Mouse (Mus musculus) skeletal muscle tissue, adult 2 months (tissue): ENCODE data around the gene Sept8.

ENCODE experiments used
- DNase-seq: peaks from one replicate; pipeline ENCODE4 v3.0.0-alpha.2; 2012; ENCODE audit warnings: low read depth, low spot score

Sept8 gene

DNA sequence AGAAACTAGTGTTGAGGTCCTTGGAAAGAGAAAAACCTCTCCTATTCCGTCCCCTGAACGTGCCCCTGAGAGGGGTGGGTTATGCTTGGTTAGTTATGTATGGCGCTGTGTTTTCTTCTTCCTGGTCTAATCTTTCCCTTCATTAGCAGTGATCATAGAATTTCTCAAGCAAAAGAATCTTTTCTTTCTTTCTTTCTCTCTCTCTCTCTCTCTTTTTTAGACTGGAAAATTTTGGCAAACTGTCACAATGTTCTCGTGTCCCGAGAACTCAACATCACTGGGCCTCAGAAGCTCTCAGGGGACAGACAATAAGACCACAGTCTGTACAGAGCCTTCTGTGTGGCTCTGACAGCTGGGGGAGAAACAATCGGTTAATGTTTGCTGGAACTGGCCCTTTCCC is 23.6 kb upstream of the Sept8 start:
- DNase-seq = peak; percentile 34

DNA sequence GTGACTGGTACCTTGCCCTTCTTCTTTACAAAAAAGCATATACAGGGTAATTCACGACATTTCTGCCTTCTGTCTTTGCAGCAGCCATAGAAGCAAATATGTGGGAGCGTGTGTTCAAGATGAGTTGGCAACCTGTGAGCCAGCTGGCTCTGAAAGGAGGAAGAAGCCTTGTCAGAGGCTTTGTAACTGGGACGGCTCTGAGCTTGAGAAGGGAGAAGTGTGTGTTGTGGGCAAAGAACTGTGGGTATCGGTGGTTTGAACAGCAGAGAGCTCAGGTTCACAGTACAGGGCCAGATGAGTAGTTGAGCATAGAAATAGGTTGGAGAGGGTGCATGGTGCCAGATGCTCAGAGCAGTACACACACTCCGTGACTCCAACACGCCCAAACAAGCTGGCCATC is 22.1 kb upstream of the Sept8 start:
- DNase-seq = no peak

DNA sequence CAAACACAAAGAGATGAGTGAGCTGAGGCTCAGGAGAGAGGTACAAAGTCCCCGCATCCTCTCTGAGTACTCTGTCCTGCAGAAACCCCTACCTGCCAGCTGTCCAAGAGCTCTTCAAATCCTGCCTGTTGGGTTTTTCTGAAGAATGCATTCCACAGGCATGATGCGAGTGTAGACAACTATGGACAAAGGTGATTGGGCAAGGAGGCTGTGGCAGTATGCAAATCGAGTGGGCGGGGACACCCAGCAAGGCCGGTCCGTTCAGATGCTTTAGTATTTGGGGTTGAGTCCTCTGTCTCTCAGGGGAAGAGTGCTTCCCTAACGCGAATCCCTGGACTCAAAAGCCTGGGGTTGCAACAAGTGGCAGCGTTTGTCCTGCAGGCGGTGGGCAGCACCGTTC is 18.5 kb upstream of the Sept8 start:
- no peak for DNase-seq

DNA sequence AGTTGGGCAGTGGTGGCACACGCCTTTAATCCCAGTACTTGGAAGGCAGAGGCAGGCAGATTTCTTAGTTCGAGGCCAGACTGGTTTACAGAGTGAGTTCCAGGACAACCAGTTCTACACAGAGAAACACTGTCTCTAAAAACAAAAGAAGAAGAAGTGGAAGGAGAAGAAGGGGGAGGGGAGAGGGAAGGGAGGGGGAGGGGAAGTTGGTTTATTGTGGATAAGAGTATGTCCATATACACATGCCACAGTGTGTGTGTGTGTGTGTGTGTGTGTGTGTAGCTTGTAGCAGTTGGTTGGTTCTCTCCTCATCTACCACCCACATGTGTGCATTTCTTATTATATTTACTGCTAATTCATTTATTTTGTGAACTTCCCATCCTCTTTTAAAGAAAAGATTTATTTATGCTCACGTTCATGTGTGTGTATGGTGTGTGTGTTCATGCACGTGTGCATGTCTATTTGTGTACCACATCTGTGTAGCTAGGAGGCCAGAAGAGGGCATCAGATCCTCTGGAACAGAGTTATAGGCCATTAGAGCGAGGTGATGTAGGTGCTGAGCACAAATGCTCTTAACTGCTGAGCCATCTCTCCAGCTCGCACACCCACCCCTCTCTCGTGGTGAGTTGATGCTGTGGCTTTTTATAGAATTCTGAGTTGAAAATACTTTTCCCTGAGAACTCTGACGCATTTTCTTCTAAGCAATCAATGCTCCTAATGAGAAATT is 16.9 kb upstream of the Sept8 start:
- no peak for DNase-seq

DNA sequence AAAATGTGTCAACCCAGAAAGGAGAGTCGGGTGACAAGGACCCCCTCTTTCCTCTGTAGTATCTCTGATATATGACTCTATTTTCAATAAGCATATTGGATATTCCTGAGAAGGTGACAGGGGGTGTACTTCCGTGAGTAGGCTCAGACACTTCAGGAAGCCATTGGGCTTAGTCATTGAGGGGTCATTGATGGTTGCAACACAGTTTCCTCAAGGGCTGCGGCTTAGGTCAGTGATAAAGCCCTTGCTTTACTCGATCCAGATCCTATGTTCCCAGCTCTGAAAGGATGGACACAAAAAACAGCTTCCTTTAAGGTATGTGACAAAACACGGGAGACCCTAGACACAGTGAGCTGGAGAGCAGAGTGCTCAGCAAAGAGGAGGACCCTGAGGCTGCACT is 15.3 kb upstream of the Sept8 start:
- no peak for DNase-seq

DNA sequence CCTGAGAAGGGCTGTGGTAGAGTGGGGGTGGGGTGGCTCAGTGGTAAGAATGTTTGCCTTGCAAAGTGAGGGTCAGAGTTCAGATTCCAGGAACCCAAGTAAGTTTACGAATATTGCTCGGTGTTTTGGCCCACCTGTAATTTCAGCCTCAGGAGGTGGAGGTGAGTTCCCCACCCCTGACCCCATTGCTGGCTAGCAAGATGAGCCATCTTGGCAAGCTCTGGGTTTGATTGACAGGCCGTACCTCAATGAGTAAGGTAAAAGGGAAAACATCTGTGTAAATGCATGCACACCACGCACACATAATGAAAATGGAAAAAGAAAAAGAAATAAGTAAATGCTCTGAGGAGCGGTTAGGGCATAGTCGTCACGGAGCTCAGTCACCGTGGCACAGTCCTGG is 14.7 kb upstream of the Sept8 start:
- no peak for DNase-seq

DNA sequence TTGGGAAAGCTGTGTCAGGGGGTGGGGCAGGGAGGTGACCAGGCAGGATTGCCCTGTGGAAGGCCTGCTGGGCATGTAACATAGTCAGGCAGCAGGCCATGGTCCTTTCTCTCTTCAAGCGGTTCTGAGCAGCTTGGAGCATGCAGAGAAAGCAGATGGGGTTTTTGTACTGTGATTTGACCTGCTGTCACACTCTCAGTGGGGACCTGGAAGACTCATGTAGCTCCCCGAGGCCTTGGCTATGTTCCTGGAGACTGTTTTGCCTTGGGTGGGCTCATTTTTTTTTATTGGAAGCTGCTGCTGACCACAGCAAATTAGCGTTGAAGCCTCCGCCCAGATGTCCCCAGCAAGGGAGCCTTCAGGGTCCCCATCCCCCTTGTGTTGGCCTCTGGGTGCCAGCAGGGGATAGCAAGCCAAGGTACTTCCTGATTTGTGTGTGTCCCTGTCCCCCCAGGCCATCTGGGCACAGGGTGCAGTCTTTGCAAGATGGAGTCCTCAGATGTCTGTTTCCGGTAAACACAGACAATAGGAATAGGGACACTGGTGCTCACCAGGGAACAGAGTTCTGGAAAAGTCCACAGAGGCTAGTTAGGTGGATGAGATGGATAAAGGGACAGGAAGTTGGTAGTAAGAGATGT is 13.9 kb upstream of the Sept8 start:
- no peak for DNase-seq

DNA sequence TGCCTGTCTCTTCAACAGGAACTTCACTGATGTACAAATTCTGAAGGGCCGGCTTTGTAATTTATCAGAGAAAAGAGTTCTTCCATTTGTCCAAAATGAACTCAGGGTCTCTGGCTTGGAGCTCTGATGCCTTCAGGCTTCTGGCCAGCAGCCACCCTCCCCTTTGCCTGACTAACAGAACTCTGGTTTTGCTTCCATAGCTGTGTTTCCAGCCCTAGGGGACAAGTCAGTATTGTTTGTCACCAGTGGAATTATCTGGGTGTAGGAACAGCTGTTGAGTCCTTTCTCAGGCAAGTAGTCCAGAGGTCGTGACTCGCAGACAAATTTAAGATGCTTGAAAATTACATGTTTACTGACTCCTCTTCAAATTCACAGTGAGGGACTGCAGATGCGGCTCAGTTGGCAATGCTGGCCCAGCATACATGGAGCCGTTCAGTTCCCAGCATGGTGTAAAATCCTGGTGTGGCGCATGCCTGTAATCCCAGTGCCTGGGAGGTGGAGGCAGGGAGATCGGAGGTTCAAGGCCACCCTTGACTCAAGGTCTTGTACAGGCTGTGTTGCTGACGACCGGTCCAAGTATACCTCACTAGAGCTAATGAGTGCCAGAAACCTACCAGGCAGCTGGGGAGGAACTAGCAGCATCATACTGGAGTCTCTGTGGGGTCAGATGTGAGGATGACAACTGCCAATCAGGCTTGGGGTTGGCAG is 11.8 kb upstream of the Sept8 start:
- no peak for DNase-seq

DNA sequence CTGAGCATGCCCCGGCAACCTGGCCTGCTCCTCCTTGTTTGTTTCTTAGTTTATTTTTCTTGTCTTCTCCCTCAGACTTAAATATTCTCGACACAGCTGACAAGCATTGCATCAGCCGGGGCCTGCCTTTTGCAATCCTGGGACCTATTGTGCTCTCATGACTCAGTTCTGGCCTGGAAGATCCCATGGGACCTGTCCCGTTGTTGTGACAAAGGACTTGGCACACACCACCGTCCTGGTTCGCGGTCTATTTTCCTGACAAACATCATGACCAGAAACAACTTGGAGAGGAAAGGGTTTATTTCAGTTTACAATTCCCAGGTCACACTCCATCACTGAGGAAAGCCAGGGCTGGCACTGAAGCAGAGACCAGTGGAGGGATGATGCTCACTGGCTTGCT is 10.9 kb upstream of the Sept8 start:
- peak; percentile 87 for DNase-seq

DNA sequence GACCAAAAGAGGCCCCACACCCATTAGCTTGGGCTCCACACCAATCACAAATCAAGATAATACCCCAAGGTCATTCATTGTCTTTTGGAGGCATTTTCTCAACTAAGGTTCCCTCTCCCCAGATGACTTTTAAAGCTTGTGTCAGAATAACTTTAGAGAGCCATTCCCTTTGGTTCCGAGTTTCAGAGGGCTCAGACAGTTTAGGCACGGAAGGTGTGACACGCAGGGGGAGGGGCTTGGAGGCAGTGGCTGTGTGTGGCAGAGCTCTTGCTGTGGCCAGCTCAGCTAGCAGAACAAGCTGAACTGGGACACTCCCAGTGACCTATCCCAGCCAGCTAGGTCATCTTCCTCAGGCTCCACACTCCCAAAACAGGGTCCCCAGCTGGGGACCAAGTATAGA is 10.5 kb upstream of the Sept8 start:
- DNase-seq = no peak

DNA sequence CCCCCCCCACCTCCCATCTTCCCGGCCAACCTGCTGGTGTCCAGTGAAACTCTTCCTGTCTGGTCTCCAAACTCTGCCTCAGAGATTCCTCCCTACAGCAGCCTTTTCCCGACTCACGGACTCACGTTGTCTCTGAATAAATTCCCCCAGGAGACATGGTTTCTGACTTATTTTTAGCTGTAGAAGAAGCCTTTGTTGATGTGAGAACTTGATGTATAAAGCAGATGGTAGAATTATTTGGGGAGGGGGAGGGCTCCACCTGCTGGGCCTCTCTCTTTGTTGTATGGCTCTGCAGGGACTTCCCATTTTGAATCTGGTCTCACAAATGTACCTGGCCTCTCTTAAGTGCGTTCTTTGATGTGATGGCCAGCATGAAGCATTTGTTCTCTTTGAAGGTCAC is 8.7 kb upstream of the Sept8 start:
- no peak for DNase-seq

DNA sequence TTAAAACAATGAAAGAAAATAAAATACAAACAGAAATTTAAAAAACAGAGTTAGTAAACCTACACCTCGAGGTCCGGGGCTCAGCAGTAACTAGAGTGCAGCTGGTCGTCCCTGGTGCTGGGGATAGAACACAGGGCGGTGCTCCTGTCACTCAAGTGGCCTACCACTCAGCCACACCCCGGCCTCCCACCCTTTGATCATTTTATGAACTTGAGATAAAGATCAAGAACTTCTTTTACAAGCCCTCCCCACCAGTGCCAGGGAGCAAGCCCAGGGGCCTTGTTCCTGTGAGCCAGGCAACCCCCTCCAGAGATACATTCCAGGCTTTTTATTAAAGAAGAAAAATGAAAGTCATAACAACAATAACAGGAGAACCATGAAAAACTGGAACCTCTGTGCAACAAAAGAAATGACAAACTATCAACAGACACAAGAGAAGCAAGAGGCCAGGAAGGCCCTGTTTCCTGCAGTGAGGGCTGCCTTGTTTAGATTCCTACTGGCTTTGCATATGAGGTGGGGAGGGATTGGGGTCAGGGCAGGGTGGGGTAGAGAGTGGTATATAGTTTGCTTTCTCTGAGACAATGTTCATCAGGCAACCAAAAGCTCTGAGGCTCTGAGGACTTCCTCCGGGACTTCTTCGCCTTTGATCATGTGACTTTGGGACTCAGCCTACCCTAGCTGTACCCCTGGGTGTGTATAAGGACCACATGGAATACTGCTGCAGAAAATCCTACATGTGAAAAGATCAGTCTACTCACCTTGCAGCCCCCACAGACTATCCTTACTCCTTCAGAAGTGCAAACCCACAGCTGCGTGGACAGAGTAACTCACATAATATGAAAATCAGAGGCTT is 2.1 kb upstream of the Sept8 start:
- DNase-seq = no peak

DNA sequence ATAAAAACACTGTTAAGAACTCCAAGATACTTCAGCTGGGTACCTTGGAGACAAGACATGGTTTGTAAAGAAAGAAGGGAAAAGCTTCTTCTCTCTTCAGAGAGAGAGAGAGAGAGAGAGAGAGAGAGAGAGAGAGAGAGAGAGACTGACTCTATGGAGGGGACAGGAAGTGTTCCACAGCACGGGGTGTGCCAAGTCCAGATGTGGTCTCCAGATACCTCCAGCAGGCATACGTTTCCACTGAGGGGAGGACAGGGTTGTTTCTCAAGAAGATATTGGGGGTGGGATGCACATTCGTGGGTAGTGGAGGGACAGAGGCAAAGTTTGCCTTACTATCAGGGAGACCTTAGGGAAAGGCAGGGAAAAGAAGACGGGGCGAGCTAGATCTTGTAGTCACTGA is 298 bp upstream of the Sept8 start:
- no peak for DNase-seq

DNA sequence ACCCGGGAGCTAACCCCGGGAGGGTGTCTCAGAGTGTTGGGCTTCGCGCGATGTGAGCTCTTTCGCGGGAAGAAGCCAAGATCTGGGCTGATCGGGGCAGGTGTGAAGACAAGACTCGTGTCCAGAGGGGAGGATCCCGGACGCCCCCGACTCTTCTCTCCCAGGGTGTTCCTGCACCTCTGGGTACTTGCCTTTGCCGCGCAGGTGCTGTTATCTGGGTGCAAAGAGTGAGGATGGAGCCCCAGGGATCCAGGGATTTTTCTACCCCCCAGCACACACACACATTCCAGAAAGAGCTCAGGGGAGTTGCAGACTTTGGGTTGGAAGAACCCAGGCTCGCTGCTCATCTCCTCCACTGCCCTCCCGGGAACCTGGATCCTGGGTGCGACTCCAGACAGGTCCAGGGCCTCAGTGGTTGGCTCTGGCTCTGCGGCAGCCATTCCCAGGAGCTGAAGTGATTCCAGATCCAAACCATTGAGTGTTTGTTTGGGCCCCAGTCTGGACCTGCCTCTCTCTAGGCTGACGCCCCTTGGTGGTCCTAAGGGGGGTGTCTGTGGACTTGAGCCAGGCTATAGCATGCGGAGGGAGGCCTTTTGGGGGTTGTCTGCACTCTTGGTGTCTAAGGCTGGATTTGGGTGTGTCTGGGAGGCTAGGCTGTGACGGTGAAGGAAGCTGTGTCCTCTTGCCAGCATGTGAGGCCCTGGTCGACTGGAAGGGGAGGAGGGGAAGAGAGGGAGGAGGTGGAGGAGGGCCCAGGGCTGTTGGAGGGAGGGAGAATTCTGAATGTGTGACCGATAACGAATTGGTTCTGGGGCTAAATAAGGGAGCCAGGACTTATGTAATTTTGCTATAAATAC is 1.3 kb downstream of the Sept8 start:
- DNase-seq = peak; percentile 74

DNA sequence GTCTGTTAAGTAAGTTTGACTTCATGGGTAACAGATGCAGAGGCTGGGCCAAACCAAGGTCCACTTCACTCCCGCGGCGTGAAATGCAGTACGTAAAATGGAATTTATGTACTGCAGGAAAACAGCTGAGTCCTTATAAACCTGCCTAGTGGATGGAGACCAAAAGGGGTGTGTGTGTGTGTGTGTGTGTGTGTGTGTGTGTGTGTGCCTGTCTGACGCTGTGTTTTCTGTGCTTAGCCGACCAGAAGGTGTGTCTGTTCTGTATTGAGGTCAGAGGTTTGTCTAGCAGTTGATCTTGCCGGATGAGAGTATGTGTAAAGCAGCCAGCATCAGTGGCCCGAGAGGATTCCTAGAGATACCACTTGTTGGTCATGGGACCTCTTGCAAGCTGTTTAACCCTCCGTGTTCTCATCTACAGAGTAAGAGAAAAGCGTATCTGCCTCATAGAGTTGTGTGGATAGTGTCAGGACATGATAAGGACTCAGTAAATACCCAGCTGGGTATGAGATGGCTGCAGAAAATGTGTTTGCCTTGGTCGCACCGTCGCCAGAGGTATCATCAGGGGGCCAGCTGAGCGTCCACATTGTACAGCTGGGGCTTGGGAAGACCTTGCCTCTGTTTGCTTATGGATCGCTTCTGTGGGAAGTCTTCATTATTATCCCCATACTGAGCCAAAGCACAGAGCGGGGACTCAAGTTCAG is 2.2 kb downstream of the Sept8 start:
- no peak for DNase-seq

DNA sequence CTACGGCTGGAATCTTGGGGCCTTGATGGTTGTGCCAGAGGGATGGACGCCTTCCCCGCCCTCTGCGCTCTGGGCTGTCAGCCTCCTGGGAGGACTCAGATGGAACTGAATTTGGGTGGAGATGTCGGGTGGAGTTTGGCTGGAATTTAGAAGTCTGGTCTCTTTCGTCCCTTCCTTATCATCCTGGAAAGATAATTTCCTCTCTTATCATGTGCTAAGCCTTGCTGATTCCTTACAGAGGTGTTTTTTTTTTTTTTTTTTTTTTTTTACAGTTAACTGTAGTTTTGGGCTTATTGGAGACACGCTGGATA is 2.7 kb downstream of the Sept8 start:
- no peak for DNase-seq

DNA sequence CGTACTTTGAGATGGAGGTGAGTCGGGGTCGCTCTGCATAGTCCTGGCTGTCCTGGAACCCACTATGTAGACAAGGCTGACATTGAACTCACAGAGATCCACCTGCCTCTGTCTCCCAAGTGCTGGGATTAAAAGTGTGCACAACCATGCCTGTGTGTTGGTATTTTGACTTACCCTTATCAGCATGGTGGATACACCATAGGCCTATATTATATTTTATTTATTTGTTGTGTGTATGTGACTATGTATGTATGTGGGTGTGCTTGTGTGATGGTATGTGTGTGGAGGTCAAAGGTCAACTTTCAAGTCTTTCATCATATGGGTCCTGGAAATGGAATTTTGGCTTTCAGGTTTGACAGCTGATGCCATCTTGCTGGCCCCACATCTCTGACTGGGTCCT is 3.3 kb downstream of the Sept8 start:
- DNase-seq = no peak

DNA sequence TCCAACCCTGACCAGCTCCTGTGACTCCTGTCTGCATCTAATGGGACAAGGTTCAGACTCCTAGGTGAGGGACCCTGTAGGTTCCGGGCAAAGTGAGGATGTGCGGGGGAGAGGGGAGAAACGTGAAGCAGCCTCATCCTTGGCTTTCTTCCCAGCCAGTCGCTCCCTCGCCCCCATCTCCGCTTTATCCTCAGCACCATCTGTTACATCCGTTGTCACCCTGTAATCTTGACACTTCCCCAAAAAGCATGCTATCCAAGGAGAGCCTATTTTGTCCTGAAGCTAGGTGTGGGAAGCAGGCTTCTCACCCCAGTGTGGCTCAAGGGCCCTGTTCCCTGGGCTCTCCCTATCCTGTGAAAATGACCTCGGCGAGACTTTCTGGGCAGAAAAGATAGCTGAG is 3.9 kb downstream of the Sept8 start:
- DNase-seq = no peak

DNA sequence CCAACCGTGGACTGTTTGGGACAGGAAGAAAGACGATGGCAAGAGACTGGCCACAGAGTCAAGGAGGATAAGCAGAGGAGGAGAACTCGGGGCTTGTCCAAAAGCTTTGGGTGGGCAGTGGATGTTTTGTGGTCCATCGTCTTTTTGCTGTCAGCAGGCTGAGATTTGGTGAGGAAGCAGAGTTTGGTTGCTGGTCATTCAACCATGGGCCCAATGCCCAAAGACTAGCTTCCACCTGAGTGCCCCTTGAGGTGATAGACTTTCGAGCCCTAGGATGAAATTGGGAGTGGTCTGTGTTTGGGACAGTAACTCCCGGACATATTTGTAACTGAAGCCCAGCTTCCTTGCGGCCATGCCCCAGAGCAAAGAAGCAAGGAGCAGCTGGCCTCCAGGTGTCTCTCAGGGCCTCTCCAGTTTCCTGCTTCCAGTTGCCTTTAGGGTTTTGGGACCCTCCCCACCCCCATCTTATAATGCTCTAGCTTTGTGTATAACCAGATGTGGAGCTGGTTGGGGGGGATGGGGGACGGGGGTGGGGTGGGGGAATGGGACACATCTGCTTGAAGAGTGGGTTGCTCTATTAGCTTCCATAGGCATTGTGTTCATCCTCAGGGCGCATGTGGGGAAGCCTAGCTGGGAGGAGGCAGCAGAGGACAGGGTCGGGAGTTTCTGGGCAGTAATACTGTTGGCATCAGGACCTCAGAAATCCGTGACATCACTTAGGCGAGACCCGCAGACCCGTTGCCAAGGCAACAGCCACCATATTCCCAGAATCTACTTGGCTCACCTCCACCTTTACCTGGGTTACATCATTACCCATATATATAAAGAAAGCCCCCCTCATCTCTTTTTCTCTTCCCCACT is 4.7 kb downstream of the Sept8 start:
- DNase-seq = no peak

DNA sequence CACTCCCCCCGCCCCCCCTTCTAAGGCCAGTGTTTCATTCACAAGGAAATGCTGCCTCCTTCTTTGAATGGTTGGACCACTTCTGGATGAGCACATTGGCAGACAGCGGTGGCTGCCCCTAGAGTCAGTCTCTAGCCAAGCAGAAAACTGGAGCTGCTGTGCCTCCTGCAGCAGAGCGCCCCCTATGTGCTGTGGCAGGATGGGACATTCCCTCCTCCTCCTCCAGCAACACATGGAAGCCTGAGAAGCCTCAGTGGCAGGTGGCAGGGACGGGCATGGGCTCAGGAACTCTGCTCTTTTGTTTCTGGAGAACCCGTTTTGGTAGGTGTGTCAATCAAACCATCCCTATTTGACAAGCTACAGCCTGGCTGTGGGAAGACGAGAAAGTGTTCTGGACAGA is 5.8 kb downstream of the Sept8 start:
- no peak for DNase-seq
